Mouse (Mus musculus) spleen, postnatal 4 days (tissue): ENCODE results near the gene Wdr31.

ENCODE experiments used
- DNase-seq, 2 experiments: peaks; one replicate each; pipeline ENCODE4 v3.0.0; 2022; ENCODE audit warnings: low spot score in 2 of 2

The Wdr31 gene

DNA sequence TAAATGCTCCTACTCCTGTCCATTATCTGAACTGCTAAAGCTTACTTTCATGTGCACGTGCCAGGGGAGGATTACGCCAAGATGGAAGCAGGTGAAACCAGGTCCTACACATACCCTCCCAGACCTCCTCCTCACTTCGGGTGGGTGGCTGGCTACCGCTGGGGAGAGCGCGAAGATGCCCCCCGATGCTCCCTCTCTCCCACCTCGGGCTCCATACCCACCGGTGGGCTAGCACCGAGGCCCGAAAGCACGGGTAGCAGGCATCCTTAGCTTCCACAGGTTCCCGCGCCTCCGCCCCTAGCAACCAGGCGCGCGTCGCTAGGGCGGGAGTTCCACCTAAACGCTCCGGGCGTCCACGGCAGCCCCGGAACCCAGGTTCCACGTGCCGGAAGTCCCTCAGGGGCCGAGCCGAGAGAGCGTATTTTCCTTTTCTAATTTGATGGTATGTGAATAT is at the start of gene Wdr31:
Gene Wdr31 (minus strand): TSS at position 299 of the 454 bp plus-strand sequence.
- peak; percentile 83 to 93 for DNase-seq

DNA sequence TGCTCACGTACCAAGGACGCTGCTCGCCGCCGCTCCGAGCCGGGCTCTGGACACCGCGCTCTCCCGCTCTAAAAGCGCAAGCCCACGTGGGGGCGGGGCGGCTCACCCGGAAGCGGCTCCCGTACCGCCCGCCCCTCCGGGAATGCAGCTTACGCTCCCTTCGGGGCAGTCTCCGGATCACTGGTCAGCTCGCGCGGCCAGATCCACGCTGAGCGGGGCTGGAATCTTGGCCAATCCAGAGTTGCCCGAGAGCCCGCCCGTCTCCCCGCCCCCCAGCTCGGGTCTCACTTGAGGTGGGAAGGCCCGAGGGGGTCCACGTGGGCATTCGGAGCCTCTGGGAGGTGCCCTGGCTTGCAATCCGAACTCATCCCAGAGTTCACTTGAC is 49.1 kb upstream of the Wdr31 start, which contains the start of gene Alad:
Gene Alad (minus strand): TSS at position 70 of the 385 bp plus-strand sequence.
- DNase-seq = peak; percentile 84 to 92

DNA sequence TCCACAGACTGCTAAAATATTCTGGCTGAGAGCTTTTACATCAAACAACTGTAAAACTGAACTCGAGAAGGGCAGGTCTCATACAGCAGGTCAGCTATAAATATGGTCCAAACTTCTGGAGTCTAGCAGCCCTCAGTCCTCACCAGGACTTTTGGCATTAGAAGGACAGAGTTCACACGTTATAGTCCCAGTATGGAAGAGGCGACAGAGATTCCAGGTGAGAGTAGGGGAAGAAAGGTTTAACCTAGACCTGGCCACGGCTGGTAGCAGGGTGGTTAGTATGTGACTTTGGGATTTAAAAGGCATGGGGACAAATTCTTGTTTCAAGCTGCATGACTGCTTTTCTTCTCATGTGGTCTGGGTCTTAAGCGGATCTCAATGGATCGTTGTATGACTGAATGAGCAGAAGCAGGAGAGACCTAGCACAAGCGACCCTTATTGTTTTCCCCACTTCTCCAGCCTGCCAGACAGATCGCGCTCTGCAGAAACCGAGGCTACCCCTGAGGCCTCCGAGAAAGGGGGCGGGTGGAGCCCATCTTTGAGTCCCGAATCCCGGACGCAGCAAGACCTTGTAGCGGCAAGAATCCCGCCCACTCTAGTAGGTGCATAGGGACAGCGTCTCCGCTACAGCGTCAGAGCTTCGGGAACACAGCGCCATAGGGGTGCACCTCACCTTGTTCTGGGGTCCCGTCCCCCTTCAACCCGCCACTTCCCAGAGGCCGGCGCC is 48.6 kb upstream of the Wdr31 start:
- DNase-seq = peak in 1 of 2 experiments; percentile 58

DNA sequence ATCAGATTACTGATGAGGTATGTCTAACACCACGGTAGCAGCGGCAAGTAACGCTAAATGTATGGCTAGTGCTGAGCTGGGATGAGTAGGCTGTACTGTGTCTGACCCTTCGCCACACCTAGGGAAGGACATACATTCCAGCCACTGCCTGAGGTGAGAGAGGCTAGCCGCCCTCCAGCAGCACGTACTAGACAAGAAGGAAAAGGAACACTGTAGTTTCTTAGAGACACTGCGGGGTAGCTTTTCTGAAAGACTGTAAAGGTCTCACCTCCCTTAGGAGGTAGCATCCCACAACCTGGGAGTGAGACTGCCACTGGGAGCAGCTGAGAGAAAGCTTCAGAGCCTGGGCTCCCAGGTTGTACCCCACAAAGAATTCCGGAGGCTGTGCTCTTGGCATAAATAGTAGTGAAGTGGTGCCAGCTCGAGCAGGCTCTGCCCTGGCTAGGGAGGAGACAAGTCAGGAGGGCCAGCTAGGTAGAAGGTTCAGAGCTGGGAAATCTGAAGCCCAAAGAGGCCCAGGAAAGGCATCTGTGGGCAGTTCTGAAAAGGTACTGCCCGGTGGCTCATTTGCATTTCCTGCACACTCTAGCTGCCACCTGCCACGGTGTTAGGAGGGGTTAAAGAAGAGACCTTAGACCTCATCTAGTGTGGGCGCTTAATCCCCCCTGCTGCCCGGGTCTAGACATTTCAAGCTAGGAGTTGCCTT is 47.9 kb upstream of the Wdr31 start:
- DNase-seq = peak; percentile 28 to 69

DNA sequence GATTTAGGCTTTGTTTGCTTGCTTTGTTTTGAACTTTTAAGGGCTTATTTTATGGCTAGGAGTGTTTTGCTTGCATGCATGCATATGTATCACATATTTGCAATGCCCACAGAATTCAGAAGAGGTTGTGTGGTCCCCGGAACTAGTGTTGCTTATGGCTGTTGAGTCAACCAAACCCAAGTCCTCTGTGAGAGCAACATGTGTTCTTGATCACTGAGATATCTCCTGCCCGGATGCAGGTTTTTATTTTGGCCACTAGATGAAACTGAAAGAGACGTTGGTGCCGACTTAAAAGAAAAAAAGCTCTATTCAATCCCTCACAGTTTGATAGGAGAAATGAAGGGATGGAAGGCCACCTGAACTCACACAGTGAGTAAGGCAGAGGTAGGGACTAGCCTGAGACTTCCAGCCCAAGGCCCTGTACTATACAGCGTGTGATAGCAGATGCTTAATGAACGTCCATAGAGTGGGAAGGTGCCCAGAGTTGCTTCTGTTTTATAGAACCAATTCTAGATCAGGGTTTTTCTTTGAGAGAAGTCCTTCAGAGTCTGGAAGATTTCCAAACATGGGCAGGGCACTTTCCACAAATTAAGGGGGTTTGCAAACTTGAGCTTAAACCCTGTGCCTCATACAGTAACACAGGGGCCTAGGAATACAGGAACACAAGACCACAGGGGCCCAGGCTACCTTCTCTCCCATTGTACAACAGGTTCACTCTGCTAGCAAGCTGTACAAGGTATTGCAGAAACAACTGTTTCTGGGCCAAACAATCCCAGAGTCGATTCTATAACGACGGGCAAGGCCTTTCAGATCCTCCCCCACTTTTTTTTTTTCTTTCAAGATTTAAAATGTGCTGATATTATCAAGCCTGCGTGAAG is 47.1 kb upstream of the Wdr31 start:
- DNase-seq = peak in 1 of 2 experiments; percentile 60

DNA sequence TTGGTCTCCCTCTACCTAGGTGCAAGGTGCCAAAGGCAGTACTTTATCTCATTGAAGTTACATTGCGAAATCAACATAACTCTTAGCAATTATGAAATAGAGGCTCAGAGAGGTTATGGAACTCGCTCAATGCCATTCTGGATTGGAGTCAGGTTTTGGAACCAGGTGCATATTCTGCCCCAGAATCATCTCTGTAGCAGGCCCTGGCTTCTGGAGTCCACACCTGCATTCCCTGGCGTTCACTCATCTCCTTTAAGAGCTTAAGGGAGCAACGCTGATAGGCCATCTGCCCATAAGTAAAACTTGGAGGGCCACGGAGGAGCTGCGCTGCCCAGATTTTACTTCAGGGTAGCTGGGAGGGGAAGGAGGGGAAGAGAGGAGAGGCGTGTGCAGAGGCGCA is 46.4 kb upstream of the Wdr31 start:
- DNase-seq = peak; percentile 39 to 69

DNA sequence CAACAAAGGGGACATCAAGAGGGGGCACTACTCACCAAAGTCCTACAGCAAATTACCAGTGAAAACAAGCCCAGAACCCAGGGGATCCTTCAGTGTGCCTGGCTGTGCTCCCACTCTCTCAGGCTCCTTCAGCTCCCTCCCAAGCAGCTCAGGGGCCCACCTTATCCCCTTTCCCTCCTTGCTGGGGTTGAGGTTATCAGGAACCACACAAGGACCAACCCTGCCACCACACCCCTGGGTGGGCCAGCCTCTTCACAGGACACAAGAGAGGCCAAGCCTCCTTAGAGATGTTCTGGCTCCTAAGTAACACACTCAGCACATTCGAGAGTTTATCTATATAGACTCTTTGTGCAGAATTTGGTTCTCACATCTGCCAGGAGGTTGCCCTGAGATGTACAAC is 45.9 kb upstream of the Wdr31 start:
- DNase-seq = peak; percentile 87 to 88

DNA sequence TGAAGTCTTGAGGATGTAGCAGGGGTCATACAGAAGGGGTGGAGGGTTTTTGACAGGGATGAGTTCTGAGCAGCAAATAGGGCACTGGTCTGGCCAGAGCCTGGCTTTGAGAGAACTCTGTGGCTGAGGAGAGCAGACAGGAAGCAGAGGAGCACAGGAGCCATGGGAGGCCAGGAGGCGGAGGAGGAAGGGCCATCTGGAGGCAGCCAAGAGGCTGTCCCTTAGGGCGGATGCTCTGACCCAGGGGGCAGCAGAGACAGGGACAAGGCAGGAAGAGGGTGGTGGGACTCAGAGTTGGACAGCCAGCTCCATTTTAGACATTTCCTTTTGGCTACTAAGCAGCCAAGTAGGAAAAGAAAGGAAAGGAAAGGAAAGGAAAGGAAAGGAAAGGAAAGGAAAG is 45.4 kb upstream of the Wdr31 start:
- DNase-seq = peak; percentile 57 to 75

DNA sequence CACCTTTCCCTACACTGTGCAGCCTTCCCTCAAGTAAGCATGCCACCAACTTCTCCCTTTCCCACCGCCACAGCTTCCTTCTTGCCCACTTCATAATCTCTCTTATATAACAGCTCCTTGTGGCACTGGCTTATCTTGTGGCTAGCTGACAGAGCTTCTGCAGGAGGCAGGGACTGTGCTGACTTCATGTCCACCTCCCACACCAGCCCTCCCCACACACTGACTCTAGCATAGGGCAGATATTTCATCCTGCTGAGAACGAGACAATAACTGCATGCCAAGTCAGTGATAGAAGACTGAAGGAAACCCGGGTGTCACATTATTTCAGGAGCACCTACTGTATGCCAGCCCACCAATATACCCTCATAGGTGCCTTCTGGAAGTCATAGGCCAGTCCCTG is 44.8 kb upstream of the Wdr31 start:
- peak; percentile 38 to 69 for DNase-seq

DNA sequence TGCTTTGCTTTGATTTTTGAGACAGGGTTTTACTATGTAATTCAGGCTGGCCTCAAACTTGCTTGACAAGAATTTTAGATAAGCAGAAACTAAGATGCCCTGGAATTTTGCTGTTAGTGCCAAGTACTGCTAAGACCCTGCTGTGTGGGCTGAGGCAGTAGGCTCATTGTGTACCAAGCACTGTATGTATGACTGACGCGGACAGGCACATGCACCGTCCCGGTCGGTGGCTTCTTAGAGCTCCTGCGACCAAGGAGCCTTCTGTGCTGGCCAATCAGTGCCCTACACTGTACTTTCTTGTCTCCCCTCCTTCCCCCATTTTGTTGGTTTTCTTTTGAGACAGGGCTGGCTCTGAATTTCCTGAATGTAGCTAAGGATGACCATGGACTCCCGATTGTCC is 44.3 kb upstream of the Wdr31 start:
- DNase-seq = peak in 1 of 2 experiments; percentile 62

DNA sequence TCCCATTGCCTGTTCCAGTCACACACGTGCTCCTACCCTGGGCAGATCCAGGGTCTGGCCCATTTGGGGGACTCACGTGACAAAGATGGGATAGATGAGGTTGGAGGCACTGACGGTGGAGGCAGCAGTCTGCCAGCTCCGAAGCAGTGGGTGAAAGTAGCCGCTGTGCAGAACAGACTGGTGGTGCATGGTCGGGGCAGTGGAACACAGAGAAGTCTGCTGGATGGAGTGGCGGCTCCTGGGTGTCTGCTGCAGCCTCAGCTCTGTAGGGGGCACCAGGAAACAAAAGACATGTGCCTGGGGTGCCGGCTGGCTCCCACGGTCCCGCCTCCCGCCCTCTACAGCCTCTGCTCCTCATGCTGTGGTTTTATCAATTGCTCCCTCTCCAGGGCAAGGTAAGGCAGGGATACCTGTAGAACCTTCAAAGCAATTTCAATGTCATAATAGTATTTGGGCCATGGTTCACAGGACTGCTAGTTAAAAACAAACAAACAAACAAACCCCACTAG is 43.4 kb upstream of the Wdr31 start:
- DNase-seq = peak in 1 of 2 experiments; percentile 63

DNA sequence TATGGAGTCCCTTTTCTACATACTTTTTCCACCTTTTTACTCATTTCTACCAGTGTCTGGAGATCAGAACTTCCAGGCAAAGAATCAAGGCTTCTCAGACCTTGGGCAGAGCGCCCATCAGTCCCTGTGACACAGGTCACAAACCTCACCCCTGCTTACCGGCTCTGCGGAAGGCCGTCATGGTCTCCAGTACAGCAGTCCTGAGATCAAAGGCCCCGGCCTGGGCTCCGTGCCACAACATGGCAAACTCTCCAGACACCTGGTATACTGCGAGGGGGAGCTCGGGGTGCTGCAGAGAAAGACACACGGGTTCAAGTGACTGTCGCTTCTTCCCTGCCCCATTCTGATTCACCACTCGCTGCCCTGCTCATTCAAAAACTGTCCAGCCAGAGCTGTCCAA is 39.2 kb upstream of the Wdr31 start:
- DNase-seq = peak in 1 of 2 experiments; percentile 67

DNA sequence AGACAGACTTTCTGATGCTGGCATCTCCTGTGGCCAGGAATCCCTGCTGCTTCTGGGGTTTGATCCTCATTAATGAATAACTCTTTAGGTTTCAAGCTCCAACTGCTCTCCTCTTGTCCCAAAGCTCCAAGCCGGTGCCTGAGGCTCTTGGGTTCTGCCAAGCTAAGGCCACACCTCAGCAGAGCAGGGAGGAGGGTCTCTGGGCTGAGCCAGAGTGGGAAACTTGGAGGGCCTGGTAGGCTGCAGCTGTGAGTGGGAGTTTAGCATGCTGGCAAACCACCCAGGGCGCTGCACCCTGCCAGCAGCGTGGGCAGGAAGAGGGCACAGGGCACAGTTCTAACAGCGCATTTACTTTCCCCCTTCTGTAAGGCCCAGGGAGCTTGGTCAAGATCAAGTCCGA is 38.1 kb upstream of the Wdr31 start:
- no peak for DNase-seq

DNA sequence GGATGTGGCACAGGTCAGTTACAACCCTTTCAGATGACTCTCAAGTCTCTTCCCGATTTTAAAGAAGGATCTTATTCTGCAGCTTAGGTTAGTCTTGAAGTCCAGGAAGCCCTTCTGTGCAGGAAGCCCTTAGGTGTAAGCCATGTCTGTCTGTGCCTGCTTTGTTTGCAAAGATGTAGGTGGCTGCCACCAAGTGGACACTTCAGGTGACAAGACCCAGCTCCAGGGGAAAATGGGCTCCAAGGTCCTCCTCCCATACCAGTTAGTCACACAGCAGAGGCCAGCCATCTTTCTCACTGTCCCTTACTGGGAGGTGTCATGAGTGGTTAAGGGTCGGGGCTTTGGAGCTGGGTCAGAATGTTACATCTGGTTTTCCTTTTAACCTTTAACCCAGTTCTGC is 36.1 kb upstream of the Wdr31 start:
- peak; percentile 44 to 73 for DNase-seq

DNA sequence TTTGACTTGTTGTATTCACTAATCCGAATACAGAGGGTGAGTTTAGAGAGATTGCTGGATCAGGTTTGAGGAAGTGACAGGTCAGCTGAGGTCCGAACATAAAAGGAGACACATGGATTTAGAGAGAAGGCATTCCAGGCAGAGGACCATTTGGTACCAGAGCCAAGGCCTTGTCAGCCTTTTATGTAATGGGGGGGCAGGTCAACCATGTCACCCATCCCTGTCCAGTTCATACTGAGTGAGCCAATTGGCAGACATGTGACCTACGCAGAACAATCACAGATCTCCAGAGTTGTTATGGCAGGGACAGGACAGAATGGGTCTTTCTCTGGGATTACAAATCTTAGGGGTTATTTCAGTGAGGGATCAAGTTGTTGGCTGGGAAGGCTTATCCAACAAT is 35.3 kb upstream of the Wdr31 start:
- no peak for DNase-seq

DNA sequence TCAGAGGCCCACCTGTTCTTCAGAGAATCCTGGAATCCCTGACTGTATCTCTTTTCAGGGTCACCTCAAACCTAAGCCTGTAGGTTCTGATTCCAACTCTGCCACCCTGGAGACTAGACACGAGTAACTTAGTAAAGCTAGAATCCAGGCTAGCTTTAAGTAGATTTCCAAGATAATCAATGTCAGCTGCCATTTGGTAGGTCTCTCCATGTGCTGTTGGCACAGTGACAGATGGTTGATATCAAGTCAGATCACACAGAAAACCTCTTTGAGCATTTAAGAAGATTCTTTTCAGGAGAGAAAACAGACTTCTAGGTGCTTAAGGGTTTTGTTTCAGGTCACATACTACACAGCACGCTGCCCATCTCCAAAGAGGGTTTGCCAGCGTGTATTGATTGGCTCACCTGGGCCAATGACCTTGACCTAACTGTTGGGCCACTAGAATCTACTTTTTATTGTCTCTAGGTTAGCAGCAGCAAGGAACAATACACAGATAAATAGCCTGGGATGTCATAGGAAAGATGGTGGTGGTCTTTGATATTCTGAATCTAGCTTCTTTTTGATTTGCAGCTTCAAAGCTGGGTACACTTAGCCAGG is 32.8 kb upstream of the Wdr31 start, which contains the start of gene Hdhd3:
Gene Hdhd3 (minus strand): TSS at position 94 of the 597 bp plus-strand sequence.
- no peak for DNase-seq

DNA sequence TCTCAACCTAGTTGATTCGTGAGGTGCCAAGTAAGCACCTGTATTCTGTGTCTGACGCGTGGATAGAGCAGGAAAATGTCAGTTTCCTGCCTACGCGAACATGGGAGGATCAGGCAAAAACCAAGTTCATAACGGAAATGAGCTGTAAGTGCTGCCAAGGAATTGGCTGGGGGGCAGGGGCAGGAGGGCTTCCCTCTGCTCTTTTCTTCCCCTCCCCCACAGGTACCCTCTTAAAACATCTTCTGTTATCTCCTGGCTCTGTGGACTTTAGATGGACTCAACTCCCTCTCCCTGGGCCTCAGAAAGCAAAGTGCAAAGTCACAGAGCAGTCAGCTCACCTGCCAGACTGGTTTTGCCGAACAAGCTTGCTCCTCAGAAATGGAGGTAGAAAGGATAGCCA is 32.3 kb upstream of the Wdr31 start:
- DNase-seq = no peak

DNA sequence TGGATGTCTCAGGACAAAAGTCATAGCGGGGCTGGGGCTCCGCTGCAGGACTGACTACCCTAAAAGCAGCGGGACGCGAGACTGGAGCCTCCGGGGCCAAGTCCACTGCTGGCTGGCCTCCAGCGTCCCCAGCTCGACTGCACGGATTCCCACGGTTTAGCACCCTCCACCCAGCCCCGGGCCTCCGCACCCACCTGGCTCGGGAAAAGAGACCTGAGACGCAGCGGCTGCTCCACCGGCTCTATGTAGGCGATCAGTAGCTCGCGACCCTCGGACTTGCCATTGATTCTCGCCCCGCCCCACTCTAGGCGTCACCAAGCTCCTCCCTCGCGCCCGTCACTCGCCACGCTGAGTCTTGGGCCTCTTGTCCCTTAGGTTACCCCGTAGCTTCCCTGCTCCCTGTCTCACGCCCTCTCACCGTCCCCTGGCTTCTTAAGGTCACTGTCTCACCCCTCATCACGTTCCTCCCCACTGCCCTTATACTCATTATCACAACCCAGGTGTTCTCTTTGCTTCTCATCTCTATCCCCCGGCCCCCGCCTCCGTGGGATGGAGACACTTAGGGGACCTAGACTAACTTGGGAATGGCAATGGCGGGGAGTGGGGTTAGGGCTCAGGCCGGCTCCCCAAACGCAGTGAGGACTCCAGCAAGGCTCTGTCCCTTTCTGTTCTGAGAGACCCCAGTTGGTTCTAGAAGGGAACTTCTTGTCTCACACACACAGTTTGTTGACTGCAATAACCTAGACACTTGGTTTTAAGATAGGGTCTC is 31.5 kb upstream of the Wdr31 start:
- DNase-seq = peak; percentile 84 to 90

DNA sequence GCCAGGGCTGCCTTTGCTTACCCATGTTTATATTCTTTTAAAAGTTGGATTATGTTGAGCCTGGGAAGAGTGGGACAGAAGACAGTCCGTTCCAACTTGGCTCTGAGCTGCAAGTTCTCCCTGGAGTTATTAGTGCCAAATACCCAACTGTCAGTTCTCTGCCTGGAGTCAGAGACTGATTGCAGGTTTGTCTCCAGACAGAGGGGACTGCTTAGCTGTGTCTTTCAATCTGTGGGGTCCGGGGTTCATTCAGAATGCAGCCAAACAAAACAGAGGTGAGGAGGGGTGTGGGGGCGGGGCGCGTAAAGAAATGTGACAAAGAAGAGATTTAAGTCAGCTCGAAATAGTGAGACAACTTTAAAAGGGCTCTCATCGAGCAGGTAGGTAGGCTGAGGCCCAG is 30.8 kb upstream of the Wdr31 start:
- DNase-seq = no peak

DNA sequence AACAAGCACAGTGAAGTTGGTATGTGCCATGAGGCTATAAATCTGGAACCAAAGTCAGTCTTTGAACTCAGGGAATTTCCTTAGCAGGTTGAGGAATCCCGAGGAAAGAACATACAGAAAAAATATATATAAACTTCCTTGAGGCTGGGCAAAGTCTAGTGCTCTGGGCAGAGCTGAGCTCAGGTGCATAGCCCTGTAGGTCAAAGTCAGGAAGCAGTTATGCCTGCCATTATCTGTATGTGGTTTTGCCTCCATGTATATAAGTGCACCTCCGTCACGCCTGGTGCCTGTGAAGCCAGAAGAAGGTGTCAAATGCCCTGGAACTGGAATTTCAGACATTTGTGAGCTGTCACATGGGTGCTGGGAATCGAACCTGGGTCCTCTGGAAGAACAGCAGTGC is 30.1 kb upstream of the Wdr31 start:
- no peak for DNase-seq

DNA sequence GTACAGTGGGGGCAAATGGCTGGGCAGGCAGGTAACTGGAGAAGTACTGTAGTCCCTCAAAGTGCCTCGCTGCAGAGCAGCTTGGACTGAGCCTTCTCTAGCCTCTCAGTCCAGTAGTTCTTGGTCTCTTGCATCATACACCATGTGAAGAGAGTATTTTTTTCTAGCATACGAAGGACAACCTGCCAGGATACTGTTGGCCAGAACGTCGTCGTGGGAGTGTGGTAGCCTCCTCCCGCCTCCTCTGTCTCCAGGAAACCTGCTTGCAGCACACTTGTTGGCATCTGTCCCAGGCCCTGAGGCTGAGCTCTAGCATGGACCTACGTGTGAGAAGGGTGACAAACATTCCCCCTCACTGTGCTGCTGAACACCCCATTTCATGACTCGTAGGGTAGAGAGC is 26.1 kb upstream of the Wdr31 start:
- DNase-seq = no peak
